Mouse (Mus musculus): ENCODE results near the gene Vps9d1. TPM values are rescaled to one million over a fixed set of nuclear protein-coding genes. Genes with fewer than 3 reads are reported as not detected.
"Not testable (repeated sequence)": the region's sequence is repeated elsewhere in the genome, so short reads cannot be mapped to it uniquely, and the experiment has no call there.

The Vps9d1 gene
- total RNA-seq, 2 experiments from 2014 or later, result 12.3 to 13.4 TPM

DNA sequence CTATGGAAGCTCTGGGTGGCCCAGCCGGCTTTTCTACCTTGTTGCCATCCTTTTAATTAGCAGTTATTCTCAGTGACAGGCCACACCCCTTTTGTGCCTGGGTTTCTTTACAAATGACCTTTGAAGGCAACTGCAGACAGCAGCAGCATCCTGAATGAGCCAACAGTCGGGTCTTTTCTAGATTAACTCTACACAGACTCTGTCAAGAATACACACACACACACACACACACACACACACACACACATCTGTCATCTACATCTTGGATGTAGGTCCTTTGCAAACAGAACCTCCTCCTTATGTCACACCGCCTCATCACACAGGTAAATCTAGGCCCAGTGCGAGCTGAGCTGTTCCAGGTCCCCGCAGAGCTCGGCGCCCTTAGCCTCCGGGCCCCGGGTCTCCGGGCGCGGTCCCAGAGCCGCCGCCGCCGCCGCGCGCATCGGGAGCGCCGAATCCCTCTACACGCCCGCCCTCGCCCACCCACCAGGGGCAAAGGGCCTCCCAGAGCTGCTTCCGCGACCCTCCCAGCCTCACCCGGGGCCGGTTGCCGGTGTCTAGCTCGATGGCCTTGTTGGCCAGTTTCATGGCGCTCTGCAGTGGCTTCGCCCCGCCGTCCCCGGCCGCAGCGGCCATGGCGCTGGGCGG is 573 bp downstream of the Vps9d1 start:
- no peak for DNase-seq

DNA sequence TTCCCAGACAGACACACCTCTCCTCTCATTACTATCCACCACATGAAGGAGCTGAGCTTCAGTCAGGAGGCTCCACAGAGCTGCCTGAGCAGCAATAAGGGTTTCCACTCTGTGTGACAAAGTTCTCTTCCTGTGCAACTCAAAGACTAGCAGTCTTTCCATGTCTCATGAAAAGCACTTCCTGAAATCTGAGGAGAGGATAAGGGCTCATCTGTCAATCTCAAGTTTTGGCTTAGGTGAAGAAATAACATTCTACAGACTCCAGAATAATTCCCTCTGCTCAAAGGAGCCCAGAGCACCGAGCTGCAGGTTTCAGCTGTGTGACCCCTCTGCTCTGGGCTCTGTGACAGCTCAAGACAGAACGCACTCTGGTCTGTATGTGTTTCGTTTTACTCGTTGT is 1.2 kb downstream of the Vps9d1 start:
- no peak for DNase-seq

DNA sequence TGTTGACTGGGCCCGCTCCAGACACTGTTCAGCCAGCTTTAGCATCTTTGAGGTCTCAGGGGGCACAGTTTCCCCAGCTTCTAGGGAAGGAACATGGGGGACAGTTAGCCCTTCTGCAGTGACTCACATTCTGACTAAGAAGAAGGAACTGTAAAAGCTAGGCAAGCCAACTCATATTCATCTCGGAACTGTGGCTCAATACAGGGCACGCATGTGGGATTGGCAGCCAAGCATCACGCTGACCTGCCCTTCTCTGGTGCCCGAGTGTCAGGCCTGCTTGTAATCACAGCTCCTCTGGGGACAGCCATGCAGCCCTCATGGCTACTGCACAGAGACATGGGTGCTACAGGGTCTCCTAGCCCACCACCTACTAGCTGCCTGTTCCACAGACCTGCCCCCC is 3.2 kb downstream of the Vps9d1 start:
- DNase-seq, result no peak

DNA sequence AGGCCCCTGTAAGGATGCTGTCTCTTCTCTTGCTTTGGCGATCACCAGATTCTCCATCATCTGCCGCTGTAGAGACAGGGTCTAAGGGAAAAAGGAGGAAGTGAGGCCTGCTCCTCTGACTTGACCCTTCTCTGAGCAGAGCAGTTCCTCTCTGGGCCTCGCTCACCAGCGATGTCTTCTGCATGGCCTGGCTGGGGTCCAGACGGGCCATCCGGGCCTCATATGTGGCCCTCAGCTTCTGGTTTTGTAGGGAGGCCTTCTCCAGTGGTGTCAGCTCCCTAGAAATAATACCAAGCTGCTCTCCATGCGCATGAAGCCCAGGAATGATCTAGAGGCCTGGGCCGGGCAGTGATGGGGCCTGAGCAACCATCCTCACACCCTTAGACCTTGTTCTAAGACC is 5.6 kb downstream of the Vps9d1 start:
- no peak for DNase-seq

DNA sequence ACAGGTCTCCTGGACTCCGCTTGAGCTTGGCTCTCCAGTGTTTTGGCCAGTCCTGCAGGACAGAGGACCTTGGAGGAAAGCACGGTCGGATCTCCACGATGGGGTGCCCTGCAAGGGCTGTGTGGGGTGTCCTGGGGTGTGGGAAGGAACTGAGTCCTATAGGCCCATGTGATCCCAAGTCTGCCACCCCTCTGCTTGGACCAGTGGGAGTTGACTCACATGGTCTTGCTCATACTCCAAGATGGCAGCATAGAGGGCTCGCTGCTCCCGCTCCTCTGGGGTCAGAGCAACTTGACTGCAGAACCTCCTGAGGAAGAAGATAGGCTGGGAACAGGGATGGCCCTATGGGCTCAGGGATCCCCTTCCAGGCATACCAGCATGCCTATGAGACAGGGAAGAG is 6.4 kb downstream of the Vps9d1 start:
- DNase-seq, result no peak

DNA sequence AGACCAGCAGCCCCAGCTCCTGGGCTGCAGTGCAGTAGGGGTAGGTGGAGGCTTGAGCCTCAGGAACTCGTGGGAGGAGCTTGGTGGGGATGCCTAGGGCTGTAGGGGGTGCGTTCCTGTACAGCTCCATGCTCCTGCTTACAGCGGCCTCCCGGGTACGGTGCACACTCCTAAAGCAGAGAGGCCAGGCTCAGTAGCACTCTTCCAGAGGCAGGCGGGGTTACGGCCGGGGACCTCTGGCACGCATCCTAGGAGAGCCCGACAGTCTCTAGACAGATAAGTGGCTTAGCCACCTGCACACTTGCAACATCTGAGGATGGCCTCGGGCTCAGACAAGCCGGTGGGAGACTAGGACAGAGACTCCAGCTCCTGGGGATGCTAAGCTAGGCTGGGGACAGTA is 8.6 kb downstream of the Vps9d1 start:
- DNase-seq, result no peak

DNA sequence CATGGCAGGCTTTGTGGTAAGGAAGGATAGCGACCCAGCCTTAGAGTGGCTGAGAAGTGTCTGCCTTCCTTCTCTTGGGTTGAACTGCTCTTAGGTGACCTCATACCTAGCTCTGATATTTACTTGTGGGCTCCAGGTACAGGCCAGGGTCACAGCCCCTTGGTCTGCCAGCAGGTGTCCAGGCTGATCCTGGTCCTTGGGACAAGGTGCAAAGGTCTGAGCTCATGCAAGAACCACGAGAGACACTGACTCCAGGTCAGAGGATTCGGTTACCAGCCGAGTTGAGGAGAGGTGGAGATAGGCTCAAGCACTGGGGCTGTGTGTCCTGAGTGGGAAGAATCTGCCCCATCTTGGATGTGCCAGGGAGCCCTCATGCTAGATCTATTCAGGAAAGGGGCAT is 9.8 kb downstream of the Vps9d1 start:
- no peak for DNase-seq

DNA sequence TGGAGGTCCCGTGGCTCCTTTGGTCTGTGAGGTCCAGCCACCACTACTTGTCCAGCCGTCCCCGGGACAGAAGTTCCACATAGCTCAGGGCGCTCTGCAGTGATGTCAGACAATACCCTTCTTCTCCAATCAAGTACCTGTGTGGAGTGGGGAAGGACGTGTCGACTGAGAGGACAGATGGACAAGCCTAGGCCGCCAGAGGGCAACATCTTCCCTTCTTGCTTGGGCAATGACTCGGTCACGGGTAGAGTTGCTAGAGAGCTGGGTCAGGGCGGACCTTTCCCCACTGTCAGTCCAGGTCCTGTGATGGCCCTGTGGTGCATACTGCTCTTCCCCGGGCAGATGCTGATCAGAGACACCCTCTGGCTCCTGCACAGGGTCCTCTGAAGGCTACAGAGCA is 11.1 kb downstream of the Vps9d1 start:
- no peak for DNase-seq

DNA sequence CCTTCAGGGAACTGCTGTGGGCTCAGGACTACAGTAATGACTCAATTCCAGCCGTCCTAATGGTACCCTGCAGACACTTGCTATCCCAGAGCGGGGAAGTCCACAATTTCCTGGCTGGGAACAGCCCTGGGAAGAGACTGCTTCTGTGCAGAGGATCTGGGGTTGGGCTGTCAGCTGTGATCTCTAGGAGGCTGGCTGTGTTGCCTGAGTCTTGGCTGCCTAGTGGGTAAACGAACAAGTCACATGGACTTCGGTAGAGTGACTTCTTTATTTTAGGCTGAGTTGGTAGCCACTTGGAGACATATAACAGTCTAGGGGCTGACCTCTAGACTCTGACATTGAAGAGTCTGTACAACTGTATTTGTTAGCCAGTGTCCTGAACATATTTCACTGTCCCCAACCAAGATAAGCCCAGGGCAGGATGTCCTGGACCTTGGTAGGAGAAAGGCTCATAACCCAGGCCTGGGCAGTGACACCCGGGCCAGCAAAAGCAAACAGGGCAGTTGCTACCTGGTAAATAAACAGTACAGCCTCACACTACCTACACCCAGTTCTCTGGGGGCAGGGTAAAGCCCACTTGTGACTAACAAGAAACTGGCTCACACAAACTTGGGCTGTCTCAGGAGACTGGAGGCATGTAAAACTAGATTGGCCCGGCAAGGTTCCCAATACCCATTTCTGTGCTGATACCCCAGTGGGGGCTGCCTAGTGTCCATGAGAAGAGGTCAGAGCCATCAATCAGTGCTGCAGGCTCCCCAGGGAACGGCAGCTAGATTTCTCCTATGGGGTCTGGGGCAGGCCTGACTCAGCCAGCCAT is 11.8 kb downstream of the Vps9d1 start:
- no peak for DNase-seq

DNA sequence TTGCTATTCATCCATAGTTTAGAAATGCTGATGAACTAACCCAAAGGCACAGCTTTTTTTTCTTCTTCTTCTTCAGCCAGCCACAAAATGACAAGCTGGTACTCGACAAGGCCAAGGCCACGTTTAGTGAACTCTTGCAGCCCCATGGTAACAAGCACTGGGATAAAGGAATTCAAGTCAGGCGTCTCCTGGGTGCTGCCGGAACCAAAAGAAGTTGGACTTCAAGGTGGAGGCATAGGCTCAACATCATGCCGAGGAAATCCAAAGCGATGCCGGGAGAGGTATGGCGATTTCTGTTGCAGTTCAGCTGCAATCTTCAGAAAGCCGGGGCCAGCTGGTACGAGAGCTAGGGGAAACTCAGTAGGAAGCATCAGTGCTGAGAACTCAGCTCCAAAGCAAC is 14.8 kb downstream of the Vps9d1 start:
- DNase-seq, result no peak

DNA sequence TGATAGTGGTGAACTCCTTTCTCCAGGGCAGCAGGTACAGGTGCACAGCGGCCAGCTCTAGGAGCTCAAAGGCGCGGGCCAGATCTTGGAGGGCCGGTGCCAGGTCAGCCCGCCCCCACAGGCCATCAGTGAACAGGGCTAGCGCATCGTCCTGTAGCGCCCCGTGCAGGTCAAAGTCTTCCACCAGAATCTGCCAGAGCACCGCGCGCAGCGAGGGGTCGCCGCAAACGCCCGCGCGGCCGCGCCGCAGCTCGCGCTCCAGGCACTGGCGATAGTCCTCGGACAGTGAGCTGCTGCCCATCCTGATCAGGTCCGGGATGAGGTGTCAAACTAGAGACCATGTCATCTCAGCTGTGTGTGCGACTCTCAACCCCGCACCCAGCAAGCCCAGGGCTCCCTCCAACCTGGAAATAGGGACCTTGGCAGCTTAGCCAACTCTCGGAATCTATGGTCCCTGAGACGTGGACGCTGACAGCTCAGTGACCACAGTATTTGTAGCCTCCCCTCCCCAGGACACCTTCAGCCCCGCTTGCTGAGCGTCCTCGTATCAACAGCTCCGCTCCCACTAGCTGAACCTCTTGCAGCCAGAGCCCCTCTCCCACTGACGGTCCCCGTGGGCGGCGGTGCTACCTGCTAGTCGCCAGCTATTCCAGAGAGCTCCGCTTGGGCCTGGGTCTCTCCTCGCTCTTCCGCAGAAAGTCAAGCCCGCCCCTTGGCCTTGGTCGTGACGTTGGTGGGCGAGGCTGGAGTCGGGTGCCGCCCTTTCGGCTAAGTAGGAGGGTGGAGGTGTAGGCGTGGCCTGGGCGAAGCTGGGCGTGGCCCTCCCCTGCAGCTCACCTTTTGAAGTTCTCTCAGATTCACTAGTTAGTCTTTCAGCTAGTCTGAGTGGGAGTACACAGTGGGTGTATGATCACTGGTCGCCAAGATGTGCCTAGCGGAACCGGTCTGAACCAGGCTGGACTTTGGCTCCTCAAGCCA is 18.3 kb downstream of the Vps9d1 start, which contains the start of gene Spata2l:
Gene Spata2l, minus strand, starts transcription at position 714 of the 978 bp plus-strand sequence.
- peak; percentile 75 for DNase-seq

DNA sequence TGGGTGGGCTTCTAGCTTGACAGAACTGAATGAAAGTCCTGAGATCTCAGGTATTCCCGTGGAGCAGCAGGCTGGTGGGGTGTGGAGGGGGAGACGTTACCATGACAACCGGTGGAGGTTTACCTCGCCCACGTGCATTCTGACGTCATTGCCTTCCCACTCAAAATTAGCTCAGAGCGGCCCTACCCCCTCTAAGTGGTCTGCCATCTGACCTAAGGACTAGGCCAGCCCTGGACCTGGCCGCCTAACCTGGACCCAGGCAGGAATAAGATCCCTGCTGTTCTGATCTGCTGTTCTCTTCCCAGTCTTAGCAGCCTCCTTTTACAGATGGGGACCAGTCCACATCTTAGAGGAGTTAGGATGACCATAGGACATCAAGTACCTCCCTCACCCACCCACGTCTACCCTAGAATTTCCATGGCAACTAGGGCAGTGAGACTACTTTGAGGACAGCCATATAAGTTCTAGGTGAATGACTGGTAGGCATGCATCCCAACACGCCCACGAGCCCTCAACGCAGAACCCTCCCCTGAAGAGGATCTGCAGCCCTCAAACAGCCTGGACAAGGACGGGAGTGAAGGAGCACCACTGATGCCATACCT is 19.1 kb downstream of the Vps9d1 start:
- no peak for DNase-seq

DNA sequence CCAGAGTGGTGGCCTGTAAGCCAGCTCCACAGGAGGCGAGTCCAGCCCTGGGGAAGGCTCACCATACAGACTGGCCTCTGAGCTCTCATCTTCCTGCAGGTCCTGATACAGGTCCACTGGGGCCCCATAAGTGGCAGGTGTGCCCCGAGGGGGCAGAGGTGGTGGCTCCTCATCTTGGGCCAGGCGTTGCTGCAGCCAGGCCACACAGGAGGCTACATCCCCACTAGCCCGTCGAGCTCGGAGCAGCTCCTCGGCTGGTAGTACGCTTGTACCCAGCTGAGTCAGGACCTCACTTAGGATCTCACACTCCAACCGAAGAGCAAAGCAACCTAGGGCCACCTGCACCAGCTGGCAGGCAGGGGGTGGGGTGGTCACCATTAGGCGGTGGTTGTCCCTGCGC is 20.4 kb downstream of the Vps9d1 start:
- DNase-seq, result no peak

DNA sequence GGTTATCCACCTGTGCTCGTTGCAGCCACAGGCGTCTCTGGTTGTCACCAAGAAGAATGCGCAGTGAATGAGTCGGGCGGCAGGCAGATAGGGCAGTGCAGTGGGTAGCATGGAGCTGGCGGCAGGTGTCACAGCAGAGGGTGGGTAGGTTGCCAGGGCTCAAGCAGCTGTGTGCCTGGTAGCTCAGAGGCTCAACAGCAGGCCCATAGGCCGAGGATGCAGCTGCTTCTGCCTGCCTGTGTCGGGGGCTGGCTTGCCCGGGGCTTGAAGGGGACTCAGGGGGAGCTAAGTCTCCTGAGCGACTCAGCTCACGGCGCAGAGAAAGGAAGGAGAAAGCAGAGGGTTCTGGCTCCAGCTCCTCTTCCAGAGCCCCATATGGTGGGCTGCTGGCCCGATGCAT is 20.8 kb downstream of the Vps9d1 start:
- peak; percentile 50 for DNase-seq

DNA sequence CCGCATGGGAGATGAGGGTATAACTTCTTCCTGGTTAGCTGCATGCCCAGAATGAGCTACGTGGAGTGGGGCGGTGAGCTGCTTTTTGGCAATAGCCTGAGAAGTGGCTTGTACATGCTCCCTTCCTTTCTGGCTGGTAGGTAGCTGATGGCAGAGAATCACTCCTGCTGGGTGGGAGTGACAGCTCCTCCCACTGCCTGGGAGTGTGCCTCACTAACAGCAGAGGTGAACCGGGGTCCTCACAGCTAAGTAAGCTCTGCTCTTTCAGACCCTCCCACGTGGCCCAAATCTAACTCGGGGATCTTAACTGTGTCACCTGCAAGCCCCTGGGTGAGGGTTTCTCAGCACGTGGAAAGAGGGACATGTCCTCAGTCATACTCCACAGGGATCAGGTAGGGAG is 21.6 kb downstream of the Vps9d1 start:
- no peak for DNase-seq

DNA sequence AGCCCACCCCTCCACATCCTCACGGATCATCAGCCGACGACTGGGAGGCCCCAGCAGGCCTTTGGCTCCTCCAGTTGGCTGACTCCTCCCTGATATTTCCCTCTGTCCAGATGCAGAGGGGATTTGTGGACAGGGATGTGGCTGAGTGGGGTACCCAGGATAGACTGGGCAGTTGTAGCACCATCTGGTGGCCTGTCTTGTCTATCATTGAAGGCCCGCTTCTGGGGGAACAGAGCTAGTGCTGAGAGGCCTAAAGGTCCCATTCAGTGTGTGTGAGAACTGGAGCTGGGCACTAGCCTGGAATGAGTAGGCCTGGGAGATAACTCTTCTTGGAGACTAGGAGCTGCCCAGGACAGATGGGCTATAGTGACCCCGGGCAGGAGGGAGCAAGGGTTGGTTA is 22.4 kb downstream of the Vps9d1 start:
- DNase-seq, result no peak

DNA sequence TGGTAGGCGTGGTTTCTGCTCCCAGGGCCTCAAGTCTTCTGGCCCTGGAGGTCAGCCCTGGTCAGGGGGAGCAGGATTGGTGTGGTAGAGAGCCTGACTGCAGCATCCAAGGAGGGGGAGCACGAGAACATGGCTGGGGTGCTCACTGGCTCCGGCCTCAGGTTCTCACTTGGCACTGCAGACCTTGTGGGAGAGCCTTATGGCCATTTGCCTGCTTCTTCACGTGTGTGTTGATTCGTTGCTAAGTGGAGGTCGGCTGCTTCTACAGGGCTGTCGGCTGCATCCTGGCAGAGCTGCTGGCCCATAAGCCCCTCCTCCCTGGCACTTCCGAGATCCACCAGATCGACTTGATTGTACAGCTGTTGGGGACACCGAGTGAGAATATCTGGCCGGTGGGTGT is 23.8 kb downstream of the Vps9d1 start:
- DNase-seq, result not testable (repeated sequence)

DNA sequence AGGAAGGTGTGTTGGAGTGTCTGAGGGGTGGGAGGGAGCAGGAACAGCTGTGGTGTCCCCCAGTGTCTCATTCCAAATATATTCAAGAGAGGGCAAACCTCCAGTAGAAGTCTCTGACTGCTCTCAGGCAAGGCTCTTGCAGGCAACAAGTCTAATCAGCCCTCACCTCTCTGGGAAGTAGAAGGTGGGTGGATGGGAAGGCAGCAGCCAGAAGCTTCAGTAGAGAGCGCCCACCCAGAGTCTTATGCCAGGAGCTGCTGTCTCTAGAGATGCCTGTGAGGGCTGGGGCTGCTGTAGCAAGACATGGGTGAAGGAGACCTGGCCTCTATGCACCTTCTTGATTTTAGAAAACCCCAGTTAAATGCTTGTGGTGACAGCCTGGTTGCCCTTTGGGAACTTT is 25.7 kb downstream of the Vps9d1 start:
- DNase-seq, result no peak

DNA sequence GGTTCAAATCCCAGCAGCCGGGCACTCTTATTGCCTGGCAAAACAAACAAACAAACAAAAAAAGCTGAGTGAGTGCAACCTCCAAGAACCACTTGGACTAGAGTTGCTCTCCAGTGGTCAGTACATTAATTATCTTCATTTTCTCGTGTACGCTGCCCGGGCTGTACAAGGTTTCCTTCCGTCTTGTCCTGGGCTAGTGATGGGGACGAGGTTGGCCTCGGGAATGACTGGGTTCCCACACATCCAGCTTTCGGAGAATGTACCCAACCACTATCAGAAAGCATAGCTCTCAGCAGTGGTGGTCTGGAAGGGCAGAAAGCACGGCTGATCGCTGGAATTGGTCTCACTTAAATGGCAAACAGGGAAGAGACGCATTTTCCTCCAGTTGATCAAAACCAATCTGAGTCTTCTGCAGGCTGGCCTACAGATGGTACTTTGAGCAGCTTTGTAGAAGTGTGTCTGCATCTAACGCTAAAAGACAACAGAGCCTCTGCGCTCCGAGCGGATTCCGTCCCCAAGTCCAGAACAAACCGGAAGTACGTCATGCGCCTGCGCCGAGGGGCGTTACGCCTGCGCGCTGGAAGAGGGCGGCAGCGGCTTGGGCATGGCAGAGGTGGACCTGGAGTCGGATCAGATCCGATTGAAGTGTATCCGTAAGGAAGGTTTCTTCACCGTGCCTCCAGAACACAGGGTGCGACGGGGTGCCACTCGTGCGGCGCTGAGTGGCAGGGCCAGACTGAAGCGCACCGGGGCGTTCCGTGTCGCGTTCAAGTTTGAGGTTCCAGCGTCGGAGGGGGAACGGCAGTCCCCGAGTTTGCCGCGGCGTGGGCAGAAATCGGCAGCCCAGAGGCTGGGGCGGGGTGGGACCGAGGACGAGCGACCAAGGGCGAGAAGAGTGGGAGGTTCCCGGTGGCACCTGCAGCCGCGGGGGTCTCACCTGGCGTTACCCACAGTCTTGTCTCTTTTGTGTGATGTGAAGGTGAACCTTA is 29.6 kb downstream of the Vps9d1 start, which contains the start of gene Cdk10:
Gene Cdk10, plus strand, starts transcription at position 565 of the 989 bp plus-strand sequence.
- DNase-seq, result peak; percentile 92

DNA sequence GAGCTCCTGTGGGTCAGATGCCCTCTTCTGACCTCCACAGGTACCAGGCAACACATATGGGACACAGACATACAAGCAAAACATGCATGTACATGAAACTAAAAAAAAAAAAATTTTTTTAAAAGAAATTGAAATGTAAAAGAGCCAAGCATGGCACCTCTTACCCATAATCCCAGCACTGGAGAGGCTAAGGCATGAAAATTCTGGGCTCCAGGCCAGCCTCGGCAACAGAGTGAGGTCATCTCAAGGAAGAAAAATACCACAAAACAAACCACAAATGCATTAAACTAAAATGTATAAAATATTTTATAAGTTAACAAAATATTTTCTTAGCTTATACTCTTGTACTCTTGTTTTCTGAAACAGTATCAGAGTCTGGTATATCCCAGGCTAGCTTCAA is 33.2 kb downstream of the Vps9d1 start:
- DNase-seq, result no peak

DNA sequence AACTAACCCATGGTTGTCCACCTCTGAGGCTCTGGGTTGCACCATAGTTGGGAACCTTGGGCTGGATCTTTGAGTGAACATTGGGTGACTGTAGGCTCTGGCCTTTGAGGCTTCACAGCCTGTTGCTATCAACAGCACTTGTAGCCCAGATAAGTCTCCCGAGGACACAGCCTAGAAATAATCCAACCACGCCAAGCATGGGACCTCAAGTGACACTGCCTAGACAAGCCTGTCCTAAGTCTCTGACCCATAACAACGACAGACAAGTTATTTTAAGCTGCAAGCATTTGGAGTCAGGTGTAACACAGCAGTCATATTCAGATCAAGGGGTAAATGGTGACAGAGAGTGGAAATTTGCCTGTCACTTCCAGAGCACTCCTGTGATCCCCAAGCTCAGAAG is 38.7 kb downstream of the Vps9d1 start:
- DNase-seq, result no peak
